Mouse (Mus musculus) CD4-positive, CD25-positive, alpha-beta regulatory T cell, adult 2 months (primary cell): ENCODE measurements at regions not wholly inside any gene's neighbourhood (a gene's known extent, or its start where the extent isn't known, plus 50 kb on each side); places are given as distances from the start of the nearest gene placed in this dataset.

ENCODE experiments used
- DNase-seq: peaks from one replicate; pipeline ENCODE4 v3.0.0-alpha.2; 2012; ENCODE audit warnings: low read depth, low spot score

DNA sequence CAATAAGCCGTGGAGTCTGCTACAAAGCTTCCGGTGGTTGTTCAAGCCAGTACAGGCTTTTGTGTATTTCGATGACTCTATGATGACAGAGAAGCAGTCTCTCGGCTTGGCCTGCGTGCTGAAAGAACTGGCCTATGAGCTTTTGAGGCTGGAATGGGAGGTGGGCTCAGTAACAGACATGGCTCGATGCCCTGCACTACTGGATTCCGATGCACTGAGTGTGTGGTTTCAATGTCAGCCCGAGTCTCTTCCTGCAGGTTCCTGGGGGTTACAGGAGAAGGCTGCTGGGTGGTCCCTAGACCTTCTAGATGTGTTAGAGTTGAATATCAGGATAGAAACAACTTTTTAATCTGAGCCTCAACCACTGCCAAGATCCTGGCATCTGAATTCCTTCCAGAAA is 53.2 kb downstream of the Gm815 start:
- no peak for DNase-seq

DNA sequence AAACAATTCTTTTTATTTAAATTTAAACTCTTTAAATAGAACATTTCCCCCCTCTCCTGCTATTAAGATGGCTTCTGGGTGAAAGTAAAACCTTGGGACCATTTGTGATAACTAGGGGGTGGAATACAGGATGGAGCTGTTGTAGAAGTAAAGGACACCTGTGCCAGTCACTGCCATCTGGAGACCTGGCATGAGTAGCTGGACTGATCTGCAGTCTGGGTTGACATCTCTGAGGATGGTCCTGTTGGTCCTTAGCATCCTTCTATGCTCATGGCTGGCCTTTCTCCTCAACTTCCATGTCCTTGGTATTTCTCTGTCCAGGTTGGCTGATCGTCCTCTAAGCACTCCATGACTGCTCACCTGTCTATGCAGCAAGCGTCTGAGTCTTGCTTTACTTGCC is 58.3 kb downstream of the Gm815 start:
- no peak for DNase-seq

DNA sequence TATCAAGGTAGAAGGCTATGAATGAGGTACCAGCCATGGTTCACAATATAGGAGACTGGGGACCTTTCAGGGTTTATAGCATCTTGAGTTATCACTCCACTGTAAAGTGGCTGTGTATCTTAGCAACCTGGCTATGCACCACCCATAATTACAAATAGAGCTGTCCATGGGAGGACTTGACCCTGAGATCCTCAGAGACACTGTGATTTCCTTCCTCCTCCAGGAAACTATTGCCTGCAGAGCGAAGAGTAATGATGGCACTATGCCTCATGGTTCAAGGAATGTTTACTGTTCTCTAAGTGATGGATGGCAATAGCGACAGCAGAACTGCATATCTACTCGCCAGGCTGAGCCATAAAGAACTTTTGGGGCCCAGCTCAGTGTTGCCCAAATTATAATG is 60.9 kb downstream of the Gm815 start:
- no peak for DNase-seq

DNA sequence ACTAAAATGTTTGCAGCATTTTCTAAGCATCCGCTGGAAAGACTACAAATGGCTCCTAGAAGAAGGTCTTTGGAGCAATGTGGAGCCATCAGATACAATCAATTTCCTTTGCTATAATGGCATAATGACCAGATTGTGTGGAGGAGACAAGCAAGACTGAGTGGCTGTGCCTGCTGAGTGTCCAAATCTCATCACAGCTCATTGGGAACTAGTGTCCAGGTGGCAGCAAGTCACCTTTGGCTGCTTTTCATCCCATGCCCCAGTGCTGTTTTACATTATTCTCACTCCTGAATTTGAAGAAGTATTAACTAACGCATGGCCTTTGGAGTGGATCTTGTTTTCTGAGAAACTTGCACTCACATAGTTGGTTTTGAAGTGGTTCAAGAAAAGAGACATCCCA is 62.8 kb downstream of the Gm815 start:
- DNase-seq = no peak

DNA sequence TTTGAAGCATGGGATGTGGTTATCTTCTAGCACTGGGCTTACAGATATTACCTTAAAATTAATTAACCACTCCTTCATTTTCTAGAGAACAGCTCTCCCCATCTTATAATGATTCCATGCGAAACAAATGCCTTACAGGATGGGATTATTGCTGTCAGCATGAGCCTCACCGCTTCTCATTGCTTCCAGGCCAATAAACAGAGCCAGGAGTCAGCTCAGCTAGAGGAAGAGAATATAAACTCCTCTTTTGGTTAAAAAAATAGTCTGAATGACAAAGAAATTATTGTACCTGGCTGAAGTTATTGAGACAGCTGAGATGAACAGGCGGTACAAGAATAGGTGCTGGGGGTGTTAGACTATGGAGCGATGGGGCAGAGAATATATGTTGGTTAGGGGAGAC is 63.5 kb downstream of the Gm815 start:
- DNase-seq = no peak

DNA sequence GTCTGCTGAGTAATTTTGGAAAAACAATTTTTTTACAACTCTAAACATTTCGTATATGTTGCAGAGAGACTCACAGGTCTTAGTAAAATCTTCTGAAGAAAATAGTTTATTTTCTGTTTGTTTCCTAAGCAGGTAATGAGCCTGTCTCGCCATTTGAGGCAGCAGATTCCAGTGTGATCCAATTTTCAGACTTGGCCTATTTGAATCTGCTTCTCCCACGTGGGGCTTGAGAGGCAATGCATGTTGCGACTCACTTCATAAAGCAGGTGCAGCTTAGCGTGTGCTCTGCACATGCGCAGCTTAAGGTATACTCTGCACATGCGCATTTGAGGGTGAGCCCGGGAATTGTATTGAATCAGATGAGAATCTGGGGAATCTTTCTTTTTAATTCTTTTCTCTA is 67.7 kb downstream of the Gm815 start:
- DNase-seq = no peak

DNA sequence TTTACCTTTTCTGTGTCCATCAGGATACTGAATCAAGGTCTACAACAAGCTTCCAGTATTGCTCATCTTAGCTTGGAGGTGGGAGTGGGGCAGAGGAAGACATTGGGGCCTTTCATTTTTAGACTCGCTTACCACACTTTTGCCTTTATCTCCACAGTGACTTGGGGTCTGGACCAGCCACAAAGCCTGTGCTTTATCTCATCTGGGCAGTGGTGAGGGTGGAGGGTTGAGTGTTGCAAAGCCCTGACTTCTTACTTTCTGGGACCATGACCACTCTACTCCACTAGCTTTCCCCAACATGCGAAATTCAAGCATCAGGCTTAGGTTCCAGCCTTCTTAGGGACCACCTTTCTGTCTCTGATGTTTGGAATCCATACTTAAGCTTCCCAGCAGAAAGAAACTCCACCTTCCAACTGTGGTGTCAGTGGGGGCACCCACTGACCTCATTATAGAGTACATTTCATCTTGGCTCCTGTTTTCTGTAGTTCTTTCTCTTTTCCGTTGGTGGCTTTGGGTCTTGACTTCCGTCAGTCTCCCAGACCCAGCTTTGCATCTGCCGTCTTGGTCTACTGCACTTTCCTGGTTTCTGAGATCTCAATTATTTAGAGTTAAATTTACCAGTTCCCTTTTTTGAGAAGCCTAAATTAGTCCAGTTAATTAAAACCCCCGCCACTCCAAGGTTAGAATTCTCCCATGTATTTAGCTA is 80.5 kb downstream of the Gm815 start:
- no peak for DNase-seq

DNA sequence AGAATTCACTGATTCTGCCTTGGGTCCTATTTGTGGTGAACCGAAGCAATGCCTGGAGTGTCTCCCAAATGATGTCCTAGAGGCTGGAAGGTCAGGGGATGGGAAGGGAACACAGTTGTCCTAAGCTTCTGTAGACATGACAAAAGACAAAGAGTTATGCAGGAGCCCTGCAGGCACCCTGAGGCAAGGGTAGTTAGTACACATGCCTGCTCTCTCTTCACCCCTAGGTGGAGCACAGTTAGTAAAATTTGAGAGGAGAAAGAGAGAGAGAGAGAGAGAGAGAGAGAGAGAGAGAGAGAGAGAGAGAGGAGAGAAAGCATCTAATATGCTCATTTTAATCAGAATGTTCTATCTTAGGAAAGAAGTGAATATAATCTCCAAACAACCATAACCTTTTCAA is 87.4 kb downstream of the Gm815 start:
- no peak for DNase-seq

DNA sequence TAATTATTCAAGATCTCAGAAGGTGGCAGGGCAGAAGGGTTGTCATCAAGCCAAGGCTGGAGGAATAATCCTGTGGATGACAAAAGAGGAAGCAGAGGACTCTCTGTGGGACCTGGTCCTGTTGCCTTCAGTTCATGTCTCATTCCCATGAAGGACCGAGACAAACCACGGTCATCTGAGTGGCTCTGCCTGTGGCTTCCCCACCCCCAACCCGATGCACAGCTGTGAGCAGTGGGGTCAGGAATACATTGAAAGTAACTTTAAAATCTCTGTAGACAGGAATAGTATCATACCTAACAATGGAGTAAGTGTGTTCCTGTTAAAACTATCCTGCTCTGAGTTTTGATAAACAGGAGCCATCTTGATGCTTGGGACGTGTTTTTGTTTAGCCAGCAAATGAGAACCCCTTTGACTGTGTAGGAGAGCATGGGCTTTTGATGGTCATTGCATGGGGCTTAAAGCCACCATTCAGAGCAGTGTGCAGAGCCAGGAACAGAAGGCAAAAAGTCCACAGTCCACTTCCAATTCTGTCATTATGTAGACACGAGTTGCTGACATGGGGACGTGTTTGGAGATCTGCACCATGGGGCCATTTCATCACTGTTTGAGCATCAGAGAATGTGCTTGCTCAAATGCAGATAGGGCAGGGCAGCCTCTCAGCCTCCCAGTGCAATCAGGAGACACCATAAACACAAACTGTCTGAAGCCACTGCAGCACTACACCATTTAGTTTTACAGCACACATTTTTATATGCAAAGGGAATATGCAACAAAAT is 88.3 kb downstream of the Gm815 start:
- no peak for DNase-seq

DNA sequence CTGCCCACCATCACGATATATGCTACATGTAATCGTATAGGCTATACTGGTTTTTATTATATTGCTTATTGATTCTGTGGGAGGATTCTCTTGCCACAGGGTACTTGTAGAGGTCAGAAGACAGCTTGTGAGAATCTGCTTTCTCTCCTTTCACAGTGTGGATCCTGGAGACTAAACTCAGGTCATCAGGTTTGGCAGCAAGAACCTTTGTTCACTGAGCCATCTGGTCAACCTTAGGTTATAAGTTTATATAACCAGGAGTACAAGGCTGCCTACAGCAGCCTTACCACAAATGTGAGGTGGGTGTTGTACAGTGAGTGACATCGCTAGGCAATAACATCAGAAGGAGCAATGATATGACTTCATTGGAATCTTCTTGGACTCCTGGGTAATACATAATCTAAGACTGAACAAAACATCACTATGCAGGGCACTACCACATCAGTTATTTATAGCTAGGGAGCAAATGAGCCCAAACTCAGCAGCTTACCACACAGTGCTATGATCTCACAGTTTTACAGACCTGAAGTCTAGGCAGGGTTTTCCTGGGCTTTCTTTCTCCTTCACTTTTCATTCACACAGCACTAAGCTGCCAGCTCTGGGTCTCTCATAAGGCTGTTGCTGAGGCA is 89.0 kb downstream of the Gm815 start:
- DNase-seq = no peak

DNA sequence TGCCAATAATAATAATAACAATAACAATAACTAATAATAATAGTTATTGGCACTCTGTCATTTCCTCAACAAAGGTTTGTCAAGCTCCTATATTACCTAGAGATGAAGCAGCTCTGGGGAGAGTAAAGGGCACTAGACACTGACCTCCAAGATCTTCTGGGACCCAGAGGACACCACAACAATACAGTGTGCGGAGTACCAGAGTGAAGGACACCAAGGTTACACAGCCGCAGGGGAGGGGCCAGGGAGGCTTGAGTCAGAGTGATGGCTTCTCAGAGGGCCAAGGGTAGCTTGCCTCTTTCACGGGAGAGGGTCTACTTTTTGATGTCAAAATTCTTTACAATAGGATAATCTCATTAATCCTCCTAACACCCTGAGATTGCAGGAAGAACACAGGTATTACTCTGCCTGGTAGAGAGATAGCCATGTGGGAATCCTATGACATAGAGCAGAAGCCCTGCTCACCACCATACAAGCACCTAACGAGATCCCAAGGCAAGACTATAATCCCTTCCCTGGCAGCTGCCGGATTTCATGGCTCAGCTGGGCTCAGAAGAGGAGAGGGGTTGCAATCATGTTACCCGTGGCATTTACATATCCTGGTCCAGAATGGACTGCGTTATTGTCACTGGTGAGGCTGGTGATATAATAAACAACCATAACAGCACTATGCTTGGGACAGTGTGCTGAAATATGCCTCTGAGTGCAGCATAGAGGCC is 91.1 kb downstream of the Gm815 start:
- DNase-seq = no peak

DNA sequence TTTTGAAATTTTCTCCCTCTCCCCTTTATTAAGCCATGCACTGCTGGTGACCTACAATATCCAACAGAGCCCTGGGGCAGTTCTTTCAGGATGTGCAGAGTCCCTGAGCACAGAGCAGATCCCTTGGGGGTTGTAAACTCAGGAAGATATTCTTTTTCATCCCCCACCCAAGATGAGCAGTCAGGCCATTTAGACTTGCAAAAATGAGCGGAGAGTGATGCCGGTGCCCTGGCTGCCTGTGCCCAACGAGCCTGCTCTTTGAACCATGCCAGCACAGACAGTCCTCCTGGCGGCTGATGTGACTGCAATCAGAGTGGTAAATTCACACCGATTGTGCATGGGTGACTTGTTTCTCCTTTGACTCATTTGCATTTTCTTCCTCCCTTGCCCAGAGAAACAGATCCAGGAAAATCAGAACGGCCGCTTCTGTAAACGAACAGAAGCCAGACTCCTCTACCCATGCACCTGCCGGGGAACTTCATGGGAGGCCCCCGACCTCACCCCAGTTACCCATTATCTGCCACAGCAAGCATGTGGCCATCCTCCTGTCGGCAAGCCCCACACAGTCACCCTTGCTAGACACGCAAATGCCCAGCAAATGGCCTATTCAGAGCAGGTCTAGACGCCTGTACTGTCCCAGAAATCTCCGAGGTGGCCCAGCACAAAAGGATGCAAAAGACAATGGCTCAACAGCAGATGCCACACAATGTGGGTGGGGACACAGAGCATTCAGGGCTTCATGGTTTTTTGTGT is 92.4 kb downstream of the Gm815 start:
- DNase-seq = no peak

DNA sequence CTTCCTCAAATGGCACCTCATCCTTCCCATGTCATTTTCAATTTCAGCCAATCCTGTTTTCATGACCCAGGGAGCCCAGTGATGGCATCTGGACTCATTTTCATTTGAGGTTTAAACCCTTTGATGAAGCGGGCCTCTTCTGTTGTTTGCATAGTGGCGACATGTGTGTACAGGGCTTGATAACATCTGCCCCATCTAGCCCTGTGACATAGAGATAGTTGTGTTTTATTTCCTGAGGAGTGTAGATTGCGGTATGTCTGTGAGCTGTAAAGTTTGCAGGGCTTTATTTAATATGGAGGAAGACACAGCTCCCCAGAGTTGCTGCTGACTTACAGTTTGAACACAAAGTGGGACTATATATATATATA is 92.9 kb downstream of the Gm815 start:
- no peak for DNase-seq

DNA sequence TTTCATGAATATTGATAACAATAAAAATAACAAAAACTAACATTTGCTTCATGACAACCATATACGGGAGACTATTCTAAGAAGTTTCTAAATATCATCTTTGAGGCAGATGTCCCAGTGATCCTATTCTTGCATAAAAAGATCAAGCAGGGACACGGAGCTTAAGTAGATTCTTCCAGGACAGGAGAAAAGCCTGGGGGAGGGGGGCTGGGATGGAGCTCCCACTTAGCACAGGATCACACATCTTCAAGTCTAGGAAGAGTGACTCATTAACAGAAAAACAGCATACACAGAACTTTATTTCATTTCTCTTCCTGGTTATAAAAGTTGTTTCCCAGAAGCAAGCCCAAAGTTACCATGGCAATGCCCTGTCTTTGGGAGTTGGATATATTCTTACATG is 93.6 kb downstream of the Gm815 start:
- DNase-seq = no peak

DNA sequence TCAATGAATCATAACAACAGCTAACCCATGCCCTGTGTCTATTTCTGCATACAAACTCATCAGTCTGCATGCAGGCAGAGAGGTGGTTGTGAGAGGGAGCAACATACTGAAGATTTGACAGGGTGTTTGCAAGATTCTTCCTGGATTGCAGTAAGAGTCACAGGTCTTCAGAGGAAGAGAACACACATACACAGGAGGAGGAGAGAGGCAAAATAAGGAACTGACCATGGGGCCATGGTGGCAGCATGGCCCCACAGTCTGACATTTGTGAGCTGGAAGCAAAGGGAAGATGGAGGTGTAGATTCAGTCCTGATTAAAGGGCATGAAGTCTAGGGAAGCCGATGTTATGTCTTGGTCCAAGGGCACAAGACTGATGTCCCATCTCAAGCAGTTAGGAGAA is 101.0 kb downstream of the Gm815 start:
- DNase-seq = no peak

DNA sequence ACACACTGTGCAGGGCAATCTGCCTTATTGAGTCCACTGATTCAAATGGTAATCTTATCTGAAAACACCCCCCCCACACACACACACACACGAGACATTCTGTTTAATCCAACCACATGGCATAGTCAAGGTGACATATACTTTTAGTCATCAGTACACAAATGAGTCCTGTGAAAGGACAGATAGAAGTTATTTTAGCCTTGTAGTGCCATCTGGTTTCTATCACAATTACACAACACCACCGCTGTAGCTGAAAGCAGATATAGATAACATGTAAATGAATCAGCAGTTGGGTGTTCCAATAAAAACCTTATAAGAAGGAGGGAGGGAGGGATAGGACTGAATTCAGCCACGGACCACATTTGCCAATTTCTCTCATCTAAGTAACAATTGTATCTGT is 101.5 kb downstream of the Gm815 start:
- no peak for DNase-seq

DNA sequence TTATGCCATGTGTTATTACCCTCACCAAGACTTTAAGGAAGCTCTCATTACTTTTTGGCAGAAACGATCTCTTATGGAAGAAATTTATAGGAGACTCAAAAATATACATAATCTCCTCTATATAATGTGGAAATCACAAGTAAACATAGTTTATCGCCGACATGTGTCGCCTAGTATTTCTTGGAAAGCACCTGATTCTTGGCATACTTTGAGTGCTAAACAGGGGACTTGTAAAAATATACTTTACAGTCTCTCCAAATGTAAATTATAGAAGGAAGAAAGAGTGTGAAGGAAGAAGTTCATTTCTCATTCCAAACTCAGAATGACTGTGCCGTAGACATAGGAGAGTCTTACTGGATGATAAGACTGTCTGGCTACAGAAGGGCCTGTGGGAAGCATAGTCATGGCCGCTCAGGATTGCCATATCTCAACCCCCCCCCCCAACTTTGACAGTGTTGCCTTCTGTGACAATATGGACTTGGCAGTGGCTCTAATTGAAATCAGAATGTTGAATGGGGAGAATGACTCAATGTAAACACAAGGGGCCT is 102.3 kb downstream of the Gm815 start:
- no peak for DNase-seq

DNA sequence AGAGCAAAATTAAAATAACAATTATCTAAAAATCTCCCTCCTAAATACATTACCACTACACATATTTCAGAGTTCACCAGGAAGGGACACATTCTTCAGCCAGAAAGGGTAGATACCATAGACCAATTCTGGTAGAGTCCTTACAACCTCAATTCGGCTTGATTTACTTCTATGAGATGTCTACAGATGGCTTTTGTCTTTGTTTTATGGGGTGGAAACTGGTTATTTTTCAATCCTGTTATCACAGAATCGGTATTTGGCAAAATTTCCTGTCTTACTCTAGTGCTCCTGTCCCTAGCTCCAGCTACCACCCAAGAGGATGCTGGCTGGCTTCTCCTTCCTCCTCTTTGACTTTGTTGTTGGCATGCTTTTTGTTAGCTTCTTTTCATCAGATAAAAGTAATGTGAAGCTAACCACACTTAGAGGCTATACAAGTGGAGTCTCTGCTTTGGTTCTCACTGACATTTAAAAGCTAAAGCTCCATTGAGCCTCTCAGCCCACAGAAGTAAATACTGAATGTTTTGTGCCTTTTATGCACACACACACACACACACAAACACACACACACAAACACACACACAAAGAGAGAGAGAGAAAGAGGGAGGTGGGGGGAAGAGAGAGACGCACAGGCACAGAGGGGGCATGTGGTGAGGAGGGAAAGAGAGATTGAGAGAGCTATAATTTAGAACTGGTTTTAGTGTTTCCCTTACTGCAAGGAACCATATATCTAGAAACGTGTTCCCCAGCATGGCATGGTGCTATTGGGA is 109.1 kb downstream of the Gm815 start:
- DNase-seq = no peak

DNA sequence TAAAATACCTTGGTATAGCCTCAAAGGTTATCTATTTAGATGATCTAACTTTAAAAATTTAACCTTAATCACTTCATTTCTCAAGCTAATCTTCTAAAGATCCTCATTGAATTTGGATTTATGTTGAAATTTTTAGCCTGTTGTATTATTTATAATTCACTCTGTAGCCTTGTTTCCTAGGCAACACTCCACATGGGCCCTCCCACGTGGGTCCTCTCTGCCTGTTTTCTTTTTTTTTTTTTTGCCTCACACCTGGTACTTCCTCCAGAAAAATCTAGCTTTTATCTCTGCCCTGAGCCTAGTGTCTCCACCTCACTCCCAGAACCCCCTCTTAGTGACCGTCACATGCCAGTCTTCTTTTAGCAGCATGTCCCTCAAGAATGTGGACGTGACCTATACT is 113.9 kb downstream of the Gm815 start:
- no peak for DNase-seq

DNA sequence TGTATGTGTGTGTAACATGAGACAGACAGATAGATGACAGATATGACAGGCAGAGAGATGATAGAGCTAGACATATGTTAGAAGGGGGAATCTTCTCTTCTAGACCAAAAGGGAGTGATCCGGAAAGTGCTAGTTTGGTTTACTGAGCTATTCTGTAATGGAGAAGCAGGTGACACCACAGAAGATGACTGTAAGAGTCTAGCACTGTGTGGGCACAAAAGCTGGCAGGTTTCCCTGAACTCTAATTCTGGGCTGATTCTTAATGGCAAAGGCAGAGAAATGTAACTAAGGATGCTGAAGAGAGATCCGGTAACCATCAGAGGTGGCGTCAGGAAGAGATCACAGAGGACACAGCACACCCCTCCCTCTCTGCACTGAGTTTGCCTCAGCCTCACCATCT is 136.2 kb downstream of the Gm815 start:
- no peak for DNase-seq

DNA sequence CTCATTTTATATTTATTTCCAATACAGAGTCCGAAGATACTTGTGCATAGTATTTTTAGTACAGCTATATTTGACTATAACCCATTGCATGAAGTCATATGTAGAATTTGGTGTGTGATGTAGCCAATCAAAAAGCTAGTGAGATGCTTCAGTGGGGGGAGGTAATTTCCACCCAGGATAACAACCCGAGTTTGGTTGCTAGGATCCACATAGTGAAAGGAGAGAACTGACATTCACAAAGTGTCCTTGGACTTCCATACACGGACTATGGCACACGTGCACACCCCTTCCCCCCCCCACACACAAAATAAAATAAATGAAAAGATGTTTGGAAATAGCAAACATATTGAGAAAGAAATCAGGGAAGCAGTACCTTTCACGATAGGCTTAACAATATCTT is 137.2 kb downstream of the Gm815 start:
- no peak for DNase-seq
